Mouse (Mus musculus) thymus, postnatal 14 days (tissue): ENCODE measurements around the gene Osbpl2.

Experiments
- DNase-seq: peaks from one replicate; pipeline ENCODE4 v3.0.0; 2021

Osbpl2 gene

DNA sequence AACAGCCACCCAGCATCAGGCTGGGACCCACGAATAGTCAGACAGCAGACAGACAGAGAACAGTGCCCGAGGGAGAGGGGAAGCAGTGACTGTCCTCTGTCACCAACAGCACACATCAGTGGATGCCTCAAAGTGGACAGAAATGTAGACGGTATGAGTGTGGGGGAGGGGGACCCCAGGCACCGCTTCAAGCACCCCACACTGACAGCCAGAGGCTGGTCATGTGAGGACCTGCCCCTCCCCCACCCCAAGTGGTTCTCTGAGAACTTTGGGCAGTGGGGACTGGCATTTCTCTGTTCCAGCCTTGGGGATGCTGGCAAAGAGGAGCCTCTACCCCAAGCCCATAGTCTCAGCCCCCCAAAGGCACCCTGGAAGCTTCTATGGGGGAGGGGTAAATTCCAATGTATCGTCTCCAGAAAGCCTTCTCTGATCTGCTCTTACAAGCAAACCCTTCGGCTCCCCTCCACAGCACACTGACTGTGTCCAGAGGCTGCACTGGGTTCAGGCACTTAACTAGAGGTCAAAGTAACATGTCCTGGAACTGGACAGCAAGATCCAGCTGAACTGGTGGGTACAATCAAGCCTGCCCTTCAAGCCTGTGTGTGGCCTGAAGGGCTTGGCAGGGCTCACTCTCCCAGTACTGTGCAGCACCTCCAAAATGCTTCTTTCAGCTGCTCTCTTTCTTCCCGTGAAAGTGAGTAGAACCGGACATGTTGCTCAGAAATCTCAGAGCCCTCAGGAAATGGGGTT, 13.5 kb upstream of the Osbpl2 start:
- DNase-seq: no peak

DNA sequence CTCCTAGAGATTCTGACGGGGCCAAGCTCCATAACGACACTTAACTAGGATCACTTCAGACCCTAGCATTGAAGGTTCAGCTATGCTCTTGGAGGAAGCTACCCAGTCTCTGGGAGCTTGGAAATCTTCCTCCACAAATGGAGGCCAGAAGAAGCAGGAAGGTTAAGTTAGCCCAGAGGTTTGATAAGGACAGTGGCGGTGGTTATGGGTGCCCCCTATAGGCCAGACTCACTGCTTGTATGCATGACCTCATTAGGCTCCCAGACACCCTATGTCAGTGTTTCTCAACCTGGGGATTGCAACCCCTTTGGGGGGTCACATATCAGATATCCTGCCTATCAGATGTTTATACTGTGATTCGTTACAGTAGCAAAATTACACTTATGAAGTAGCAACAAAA, 12.0 kb upstream of the Osbpl2 start:
- DNase-seq: peak; percentile 69

- no peak for DNase-seq
Measured at GRCm38 (mm10) chr2:180108285-180108684, 10.8 kb upstream of the Osbpl2 start.

- DNase-seq: no peak
Measured at GRCm38 (mm10) chr2:180113909-180114890, 4.9 kb upstream of the Osbpl2 start.

- no peak for DNase-seq
Measured at GRCm38 (mm10) chr2:180115279-180115678, 3.8 kb upstream of the Osbpl2 start.

- no peak for DNase-seq
Measured at GRCm38 (mm10) chr2:180116081-180116493, 3.0 kb upstream of the Osbpl2 start.

DNA sequence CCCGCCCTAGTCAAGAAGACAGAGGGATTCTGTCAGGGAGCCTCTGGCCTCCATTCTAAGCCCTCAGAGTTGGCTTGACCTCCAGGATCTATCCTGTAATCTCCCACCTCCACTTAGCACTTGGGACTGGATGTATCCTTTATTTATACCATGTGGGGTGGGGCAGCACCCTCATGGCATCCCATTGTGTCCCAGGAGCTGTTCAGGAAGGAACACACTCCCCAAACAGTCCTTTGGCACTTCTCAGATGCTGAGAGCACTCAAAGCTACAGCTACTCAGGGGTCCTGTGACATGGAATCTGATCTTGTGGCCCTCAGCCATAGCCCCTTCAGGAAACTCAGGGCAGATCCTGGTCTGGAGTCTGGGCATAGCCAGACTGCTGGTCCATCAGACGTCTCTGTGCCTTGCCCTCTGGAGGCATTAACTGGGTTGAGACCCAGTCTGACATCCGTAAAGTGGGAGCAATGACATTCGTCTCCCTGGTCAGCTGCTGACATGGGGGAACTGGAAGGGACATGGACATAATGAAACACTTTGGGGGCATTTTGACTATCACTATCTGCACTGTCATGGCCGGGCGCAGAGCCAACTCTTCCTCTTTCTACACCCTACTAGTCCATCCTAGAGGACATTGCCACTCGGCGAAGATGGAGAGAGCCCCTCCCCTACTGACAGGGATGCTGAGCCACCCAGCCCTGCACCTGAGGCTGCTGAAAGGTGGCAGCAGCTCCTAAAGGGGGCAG, 2.2 kb upstream of the Osbpl2 start:
- DNase-seq: no peak

DNA sequence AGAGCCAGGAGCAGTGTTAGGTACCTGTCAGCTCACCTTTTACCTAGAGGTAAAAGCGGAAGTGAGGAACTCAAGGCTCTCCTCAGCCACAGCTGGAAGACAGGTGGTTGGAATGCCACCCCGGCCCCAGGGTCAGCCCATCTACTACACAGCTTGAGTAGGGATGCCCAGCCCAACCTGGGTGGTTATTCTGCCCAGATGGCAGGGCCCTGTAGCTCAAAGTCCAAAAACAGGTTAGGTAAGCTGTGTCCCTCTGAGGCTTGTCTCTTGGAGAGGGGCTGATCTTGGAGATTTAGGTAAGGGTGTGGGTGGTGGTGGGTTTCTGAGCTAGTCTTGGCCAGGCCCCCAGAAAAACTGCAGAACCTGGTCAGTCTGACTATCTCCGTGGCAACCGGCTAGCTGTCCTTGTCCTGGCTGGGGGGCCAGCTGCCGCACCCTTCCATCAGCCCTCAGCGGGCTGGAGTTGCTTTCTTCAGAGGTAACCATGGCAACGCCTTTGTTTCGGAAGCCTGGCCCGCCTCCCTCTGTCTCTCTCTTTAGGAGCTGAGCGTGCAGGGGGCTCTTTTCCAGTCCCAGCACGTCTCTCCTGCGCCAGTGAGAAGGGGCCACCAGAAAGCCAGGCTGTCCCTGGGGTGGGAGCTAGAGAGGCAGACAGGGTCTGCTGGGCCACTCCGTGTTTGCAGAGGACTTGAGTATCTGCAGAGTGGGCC, 1.5 kb upstream of the Osbpl2 start:
- DNase-seq: peak; percentile 51

DNA sequence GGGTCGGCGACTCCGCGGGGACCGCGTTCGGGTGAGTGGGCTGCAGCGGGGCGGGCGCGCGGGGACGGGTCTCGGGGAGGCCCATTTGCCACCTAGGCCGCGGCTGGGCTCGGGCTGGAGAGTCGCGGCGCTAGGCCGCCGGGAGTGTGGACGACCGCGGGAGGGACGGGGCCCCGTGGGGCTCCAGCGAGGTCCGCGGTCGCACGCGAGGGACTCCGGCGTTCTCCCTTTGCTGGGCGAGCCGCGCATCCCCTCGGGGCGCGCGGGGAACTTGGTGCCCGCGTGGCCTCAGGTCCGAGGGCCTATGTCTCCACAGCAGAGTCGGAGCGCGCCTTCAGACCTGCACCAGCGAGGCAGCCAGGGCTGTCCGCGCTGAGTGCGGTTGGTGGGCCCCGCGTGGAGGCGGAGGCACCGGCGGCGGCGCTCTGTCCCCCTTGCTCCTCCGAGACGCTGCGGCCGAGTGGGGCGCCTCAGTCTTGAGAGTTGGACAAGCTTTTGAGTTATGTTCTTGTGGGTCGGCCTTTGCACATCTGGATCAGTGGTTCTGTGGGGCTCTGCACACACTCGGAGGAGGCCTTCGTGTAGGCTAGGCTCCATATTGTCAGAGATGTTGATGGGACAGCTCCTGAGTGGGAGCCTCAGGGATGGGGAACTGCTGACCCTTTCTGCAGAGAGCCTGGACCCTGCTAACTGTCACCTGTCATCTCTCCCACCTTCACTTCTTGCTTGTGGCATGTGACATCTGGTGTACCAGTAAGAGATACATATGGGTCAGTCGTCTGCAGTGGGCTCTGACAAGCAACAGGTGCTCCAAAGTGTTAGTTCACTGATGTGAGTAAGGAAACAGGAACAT, 559 bp downstream of the Osbpl2 start:
- DNase-seq: peak; percentile 59

- no peak for DNase-seq
Measured at GRCm38 (mm10) chr2:180120292-180120761, 1.2 kb downstream of the Osbpl2 start.

GRCm38 (mm10) chr2:180124192-180124591, 5.1 kb downstream of the Osbpl2 start:
- no peak for DNase-seq

DNA sequence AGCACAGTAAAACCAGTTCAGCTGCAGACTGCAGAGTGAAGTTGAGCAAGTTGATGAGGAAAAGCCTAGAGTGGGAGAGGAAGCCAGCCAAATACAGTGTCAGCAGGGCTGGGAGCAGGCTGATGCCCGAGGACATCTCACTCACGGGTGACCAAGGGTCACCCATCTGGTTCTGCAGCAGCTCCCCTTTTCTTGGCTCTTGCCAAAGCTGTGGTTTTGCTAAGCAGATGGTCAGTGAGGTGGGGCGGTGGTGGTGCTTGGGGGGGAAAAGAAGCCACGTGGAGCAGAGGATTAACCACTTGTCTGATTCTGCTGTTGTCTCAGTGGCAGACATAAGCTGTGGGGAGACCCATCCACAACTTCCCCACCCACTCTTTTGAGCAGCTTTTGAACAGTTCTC, 7.1 kb downstream of the Osbpl2 start:
- no peak for DNase-seq

GRCm38 (mm10) chr2:180127675-180128074, 8.6 kb downstream of the Osbpl2 start:
- no peak for DNase-seq

- no peak for DNase-seq
Measured at GRCm38 (mm10) chr2:180133231-180133630, 14.1 kb downstream of the Osbpl2 start.

DNA sequence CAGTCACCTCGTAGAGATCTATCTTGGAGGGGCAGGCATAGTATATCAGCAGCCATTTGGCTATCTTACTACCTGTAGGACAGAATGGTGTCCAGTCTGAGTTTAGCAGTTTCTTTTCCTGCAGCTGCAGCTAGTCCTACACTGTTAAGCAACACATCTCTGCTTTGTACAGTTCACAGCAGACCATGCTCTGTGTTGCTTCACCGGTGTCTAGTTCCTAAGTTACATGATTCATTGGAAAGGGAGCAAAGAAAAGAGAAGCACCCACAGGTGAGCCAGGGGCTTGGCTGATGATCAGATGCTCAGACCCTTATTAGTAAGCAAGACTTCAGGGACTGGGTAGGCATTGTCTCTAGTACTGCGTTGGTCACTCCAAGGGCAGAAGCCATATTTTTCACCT, 14.8 kb downstream of the Osbpl2 start:
- no peak for DNase-seq

GRCm38 (mm10) chr2:180135414-180135813, 16.3 kb downstream of the Osbpl2 start:
- DNase-seq: no peak

DNA sequence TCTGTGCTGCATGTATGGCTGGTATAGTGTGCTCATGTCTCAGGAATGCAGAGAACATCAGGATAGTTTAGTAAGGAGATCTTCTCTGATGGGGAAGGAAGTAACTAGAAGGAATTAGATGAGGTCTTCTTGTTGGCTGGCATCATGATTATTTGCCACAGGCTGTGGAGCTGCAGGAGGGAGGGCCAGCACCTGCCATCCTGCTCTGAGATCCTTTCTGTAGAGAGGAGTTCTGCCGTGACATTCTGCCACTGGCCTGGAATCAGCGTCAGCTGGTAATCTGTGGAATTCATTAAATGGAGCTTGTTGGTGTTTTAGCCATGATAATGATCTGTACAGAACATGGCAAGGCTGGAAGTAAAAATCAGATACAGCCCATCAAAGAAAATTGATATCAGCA, 27.0 kb downstream of the Osbpl2 start:
- DNase-seq: no peak

DNA sequence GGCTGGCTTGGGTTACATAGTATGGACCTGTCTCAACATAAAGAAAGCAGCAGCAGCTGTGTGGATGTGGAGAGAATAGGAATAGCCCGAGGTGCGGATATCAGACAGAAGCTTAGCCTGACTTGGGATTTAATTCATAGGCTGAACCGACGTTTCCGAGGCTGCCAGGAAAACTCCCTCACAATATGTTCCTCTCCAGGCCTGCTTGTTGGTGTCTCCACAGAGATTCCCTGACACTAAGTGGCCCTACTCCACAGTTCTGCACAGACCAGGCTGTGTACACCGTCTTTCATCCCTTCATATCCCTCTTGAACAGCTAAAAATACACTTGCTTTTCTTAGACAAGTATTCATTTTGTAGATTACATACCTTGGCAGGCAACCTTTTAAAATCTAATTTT, 28.3 kb downstream of the Osbpl2 start:
- DNase-seq: no peak

DNA sequence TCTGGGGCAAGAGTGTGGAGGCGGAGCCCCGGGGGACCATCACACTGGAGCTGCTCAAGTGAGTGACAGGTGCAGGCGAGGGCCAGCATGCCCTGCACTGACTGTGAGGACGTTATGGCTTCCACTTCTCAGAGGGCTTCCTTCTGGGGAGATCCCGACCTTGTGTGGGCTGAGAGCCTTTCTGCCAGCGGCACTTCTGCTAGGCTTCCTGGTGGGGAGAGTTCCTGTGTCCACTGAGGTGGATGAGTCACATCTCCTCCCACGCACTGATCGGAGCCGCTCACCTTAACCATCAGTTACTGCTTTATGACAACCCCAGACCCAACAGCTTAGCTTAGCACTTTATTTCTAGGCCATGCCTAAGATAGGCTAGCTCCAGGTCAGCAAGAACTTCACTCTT, 29.4 kb downstream of the Osbpl2 start:
- no peak for DNase-seq

GRCm38 (mm10) chr2:180154796-180155195, 35.7 kb downstream of the Osbpl2 start:
- DNase-seq: no peak

DNA sequence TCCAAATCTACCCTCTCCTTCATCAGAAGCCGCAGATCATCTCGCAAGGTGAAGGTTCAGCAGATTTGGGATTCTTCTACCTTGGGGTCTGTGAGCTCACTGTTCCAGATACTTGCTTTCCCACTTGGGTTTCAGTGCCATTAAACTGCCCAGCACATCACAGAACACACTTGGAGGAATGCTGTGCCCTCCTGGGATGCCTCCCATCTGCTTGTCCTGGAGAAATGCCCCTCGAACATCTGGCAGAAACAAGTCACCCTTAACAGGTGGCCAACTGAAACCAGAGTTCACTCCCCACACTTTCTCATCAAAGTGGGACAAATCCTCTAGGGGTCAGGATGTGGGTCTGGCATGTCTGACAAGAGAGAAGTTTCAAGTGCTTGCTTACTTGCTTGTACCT, 39.5 kb downstream of the Osbpl2 start:
- DNase-seq: no peak
